Mouse (Mus musculus) embryonic facial prominence, embryonic 12.5 days (tissue): Measurements from ENCODE around the gene Zfp93. TPM values are rescaled to one million over a fixed set of nuclear protein-coding genes. Genes with fewer than 3 reads are reported as not detected.

ENCODE experiments used
- ATAC-seq: fragments of 200-750 bp; cut with Nextera tagmentation; 2 replicates; pipeline ENCODE4 v1.8.0; 2017; ENCODE audit not compliant: insufficient number of reproducible peaks, insufficient read depth, low FRiP score, low TSS enrichment
- H3K27ac ChIP-seq: fragments of 300-500 bp; sonication (generic); 2 replicates; pipeline ENCODE4 v1.5.1; 2016; ENCODE audit warnings: mild to moderate bottlenecking
- H3K27me3 ChIP-seq: fragments of 300-500 bp; sonication (generic); 2 replicates; pipeline ENCODE4 v1.6.1; 2016; ENCODE audit warnings: mild to moderate bottlenecking, moderate library complexity
- H3K36me3 ChIP-seq: fragments of 300-500 bp; sonication (generic); 2 replicates; pipeline ENCODE4 v1.6.1; 2016; ENCODE audit warnings: mild to moderate bottlenecking
- H3K4me1 ChIP-seq: fragments of 300-500 bp; sonication (generic); 2 replicates; pipeline ENCODE4 v1.6.1; 2016
- H3K4me2 ChIP-seq: fragments of 300-500 bp; sonication (generic); replicated peaks from 2 replicates; pipeline ENCODE4 v1.6.1; 2016; ENCODE audit warnings: mild to moderate bottlenecking, moderate library complexity
- H3K4me3 ChIP-seq: fragments of 300-500 bp; sonication (generic); 2 replicates; pipeline ENCODE4 v1.5.1; 2016; ENCODE audit warnings: mild to moderate bottlenecking
- H3K9ac ChIP-seq: fragments of 300-500 bp; sonication (generic); 2 replicates; pipeline ENCODE4 v1.6.1; 2016; ENCODE audit warnings: mild to moderate bottlenecking, moderate library complexity
- H3K9me3 ChIP-seq: fragments of 300-500 bp; sonication (generic); 2 replicates; pipeline ENCODE4 v1.6.1; 2016; ENCODE audit warnings: mild to moderate bottlenecking, moderate library complexity
- whole genome bisulfite sequencing: fragments of 180-500 bp; shearing (Covaris S2); methylation state at CpG from one replicate; pipeline ENCODE4 v1.1.7; 2016; 5-methylcytosine and 5-hydroxymethylcytosine counted together
- polyA plus RNA-seq: library from polyadenylated mRNA; unstranded; fragments of >200 nt; fragmentation: Nextera tagmentation; extraction: Ambion mirVana; gene quantifications from 2 replicates; pipeline ENCODE4 v1.2.1, GENCODE M21; 2016

Gene Zfp93
- polyA plus RNA-seq, 1 experiment from 2014 or later: 12.0 TPM

DNA sequence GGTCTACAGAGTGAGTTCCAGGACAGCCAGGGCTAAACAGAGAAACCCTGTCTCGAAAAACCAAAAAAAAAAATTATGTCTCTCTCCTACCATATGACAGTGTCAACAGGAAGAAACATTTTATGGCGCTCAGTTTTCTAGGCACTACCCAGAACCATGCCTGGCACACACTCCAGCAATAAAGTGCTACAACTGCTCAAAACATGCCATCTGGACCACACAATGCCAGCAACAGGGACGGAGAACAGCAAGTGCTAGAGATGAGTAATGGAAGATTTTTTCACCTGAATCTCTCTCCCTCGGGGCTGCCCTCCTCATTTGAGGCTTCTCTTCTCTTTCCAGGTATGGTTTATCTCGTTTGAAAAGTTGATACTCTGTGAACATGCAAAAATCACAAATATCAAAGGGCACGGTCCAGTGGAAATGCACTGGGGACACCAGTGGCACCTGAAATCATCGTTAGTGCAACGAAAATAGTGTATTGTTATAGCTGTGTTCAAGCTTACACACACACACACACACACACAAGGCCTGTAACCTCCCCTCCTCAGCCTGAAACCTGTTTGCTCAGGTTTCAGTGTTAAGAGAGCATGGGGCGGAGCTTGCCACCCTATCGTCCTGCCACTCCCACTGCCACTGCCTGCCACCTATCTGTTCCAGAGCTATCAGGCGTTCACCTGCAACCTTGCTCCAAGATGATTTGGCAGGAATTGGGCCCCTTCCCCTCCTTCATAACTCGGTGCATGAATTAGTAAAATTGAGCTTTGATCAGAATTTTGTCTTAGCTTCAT lies 23.0 kb downstream of the Zfp93 start:
- WGBS: 85% methylated on average over 12 of the region's 12 CpGs
- Histone ChIP-seq H3K36me3 (peaks cover 85% of the 10 kb centered on the region), H3K9me3 (no peaks in the 10 kb centered on the region)

DNA sequence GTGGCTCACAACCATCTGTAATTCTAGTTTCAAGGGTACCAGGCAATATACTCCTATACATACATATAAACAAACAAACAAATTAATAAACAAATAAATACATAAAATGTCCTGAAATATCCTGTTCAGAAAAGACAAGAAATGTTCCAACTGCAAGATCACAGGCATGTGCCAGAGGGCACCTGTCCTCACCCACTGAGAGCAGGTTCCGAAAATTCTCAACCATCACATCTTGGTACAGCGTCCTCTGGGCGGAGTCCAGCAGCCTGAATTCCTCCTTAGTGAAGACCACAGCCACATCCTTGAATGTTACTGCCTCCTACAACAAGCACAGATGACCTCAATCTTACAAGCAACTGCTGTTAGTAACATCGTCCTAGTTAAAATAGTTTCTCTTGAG lies 24.5 kb downstream of the Zfp93 start:
- no peaks in the 10 kb centered on the region for H3K9me3 ChIP-seq
- H3K4me2 ChIP-seq: no peak overlapping the region
- no peak for ATAC-seq
- 96% methylated on average over 4 of the region's 4 CpGs for WGBS
- H3K36me3 ChIP-seq: peaks cover 74% of the 10 kb centered on the region
- no peak overlapping the region for H3K4me3 ChIP-seq
- no peaks in the 10 kb centered on the region for H3K27me3 ChIP-seq
- H3K27ac ChIP-seq: no peak overlapping the region
- peaks cover 9% of the 10 kb centered on the region; the same call in 1 of the 2 replicates for H3K4me1 ChIP-seq
- H3K9ac ChIP-seq: no peak overlapping the region

More for the DNA sequence above, 23.0 kb downstream of the Zfp93 start:
- no peak overlapping the region for H3K4me3 ChIP-seq
- H3K9ac ChIP-seq: no peak overlapping the region
- H3K4me1 ChIP-seq: peaks cover 9% of the 10 kb centered on the region; the same call in 1 of the 2 replicates
- H3K27ac ChIP-seq: no peak overlapping the region
- no peak overlapping the region for H3K4me2 ChIP-seq
- ATAC-seq: no peak
- no peaks in the 10 kb centered on the region for H3K27me3 ChIP-seq

DNA sequence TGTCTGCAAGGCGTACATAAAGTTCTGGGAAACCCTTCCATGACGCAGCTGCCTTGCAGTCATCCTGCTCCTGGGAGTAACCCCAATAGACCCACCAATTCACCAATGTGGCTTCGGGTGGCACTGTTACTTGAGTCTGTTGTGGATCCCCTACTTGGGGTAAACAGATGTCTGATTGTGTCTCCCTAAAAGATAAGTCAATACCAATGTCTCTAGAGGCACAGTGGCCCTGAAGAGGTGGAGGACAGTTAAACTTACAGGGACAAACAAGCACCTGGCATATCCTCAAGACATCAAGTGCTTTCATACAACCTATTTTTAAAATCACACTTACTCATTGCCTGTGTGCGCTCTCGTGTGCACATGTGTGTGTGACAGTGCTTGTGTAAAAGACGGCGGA lies 25.2 kb downstream of the Zfp93 start:
- Histone ChIP-seq H3K4me3 (no peak overlapping the region), H3K9ac (no peak overlapping the region), H3K4me2 (no peak overlapping the region), H3K27me3 (no peaks in the 10 kb centered on the region), H3K36me3 (peaks cover 67% of the 10 kb centered on the region), H3K9me3 (no peaks in the 10 kb centered on the region), H3K27ac (no peak overlapping the region), H3K4me1 (peaks cover 9% of the 10 kb centered on the region; the same call in 1 of the 2 replicates)
- WGBS: 98% methylated on average over 7 of the region's 7 CpGs
- ATAC-seq: no peak

DNA sequence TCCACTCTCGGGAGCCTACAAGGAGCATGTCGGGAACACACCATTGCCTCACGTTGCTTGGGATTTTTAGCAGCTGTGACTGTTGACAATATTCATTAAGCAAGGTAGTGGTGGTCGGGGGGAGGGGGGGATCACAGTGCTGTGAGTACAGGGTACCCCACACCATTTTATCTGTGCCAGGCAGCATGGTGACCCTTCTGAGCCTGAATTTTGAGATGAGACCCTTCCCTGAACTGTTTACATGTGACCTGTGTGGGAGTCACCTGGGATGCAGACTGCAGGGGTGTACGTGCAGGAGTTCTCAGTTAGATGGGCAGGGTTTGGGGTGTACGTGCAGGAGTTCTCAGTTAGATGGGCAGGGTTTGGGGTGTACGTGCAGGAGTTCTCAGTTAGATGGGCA lies 26.2 kb downstream of the Zfp93 start:
- 97% methylated on average over 7 of the region's 7 CpGs for WGBS
- no peaks in the 10 kb centered on the region for H3K27me3 ChIP-seq
- H3K9me3 ChIP-seq: no peaks in the 10 kb centered on the region
- H3K27ac ChIP-seq: no peak overlapping the region
- no peak overlapping the region for H3K9ac ChIP-seq
- ATAC-seq: no peak
- no peak overlapping the region for H3K4me3 ChIP-seq
- H3K4me2 ChIP-seq: no peak overlapping the region
- H3K4me1 ChIP-seq: peaks cover 9% of the 10 kb centered on the region; the same call in 1 of the 2 replicates
- peaks cover 57% of the 10 kb centered on the region for H3K36me3 ChIP-seq

DNA sequence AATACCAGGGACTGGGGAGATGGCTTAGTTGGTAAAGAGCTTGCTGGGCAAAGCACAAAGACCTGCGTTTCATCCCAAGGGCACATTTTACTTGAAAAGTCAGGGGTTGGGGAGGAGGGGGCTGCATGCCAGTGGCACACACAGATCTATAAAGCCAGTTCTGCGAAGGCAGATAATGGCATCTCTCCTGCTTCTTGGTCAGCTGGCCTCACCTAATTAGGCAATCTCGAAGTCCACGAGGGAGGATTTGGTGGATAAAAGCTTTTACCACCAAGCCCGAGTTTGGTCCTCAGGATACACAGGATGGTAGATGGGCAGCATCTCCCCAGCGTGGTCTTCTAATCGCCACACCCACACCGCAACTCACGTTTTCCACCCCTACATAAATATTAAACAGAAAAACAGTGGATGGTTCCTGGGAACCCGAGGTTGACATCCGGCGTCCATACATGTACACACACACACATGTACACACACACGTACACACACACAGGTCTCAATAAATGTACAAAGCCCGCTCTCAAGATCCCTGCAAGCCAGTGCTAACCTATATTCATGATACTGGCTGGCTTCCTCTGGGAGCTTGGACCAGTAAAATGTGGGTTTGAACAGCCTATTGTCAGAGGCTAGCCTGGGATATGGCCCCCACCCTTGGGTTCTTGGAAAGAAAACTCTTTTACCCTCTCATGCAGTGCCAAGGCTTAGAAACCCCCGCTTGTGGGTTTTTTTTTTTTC lies 27.3 kb downstream of the Zfp93 start:
- no peak for ATAC-seq
- 92% methylated on average over 15 of the region's 15 CpGs for WGBS
- Histone ChIP-seq H3K27ac (no peak overlapping the region), H3K4me1 (peaks cover 9% of the 10 kb centered on the region; the same call in 1 of the 2 replicates), H3K9ac (no peak overlapping the region), H3K27me3 (no peaks in the 10 kb centered on the region), H3K9me3 (no peaks in the 10 kb centered on the region), H3K36me3 (peaks cover 54% of the 10 kb centered on the region), H3K4me3 (no peak overlapping the region), H3K4me2 (peak overlapping the region; percentile 84)

DNA sequence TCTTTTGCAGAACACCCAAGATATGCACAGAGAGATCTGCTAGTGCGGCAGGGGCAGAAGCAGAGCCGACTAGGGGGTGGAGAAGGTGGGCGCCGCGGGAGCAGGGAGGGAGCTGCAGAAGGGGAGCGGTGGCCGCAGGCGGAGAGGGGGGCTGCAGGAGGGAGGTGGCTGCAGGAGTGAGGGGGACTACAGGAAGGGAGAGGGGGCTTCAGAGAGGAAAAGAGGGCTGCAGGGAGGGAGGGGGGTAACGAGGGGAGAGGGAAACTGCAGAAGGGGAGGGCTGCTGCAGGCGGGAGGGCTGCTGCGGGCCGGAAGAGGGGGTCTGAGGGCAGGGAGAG lies 28.4 kb downstream of the Zfp93 start:
- Histone ChIP-seq H3K27me3 (no peaks in the 10 kb centered on the region), H3K36me3 (peaks cover 54% of the 10 kb centered on the region), H3K27ac (peak overlapping the region; percentile 97), H3K4me3 (peak overlapping the region; percentile 70), H3K9ac (peak overlapping the region; percentile 83), H3K9me3 (no peaks in the 10 kb centered on the region), H3K4me1 (peaks cover 9% of the 10 kb centered on the region; the same call in 1 of the 2 replicates), H3K4me2 (peak overlapping the region; percentile 84)
- under 1% methylated on average over 12 of the region's 12 CpGs for WGBS
- ATAC-seq: peak; percentile 42

DNA sequence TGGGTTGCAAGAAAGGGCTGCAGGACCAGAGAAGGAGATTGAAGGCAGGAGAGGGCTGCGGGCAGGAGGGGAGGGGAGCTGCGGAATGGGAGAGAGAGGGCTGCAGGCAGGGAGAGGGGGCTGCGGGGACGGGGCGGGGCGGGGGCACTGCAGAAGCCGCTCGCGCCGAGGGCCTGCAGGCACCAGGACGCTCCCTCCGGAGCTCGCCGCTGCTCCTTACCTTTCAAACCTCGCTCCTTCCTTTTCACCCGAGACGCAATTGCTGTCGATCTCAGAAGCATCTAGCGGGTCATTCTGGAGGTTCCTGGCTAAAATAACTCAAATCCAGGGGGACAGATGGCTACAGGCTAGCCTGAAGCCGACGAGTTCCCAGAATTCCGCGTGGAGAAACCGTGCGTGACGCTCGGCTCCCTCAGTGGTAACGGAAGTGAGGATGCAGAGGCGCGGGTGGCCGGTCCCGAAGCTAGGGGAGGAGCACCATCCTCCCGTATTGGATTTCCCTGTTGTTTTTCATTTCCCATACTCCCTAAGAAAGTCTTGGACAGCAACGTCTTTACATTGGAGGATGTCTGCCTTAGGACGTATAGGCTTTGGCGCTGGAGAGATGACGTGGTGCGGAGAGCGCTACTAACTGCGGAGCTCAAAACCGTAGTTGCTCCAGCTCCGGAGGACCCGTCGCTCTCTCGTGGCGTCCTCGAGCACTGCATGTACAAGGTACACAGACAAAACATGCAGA lies 28.9 kb downstream of the Zfp93 start:
- Histone ChIP-seq H3K4me3 (peak overlapping the region; percentile 70), H3K27me3 (no peaks in the 10 kb centered on the region), H3K9me3 (no peaks in the 10 kb centered on the region), H3K4me2 (peak overlapping the region; percentile 84), H3K9ac (peak overlapping the region; percentile 83), H3K36me3 (peaks cover 52% of the 10 kb centered on the region), H3K4me1 (peaks cover 9% of the 10 kb centered on the region; the same call in 1 of the 2 replicates), H3K27ac (peak overlapping the region; percentile 97)
- WGBS: under 1% methylated on average over 40 of the region's 47 CpGs
- ATAC-seq: peak; percentile 85

DNA sequence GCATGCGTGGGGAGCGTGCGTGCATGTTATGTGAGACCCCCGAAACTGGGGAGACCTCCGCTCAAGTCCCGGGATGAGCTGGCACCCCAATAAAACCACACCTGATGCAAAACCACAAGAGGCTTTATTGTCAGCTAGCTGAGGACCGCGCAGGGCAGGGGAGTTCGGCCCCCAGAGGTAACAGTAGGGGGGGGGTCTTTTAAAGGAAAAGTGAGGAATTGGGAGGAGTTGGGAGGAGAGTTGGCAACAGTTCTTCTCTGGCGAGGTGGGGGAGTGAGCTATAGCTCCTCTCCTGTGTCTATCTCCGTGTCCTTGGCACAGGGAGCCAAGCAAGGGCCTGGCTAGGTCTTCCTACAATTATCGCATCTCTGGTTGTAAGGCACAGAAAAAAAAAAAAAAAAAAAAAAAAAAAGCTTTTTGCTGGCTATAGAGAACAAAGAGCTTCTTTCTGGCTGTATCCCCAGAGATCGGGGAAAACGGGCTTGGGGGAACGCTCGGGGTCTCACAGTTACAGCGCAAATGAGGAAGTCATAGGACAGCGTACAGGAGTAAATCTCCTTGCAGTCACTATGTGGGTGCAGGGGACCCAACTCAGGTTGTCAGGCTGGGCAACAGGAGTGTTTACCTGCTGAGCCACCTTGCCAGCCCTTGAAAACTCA lies 29.7 kb downstream of the Zfp93 start:
- H3K4me1 ChIP-seq: peaks cover 9% of the 10 kb centered on the region; the same call in 1 of the 2 replicates
- H3K27ac ChIP-seq: peak overlapping the region; percentile 97
- peaks cover 44% of the 10 kb centered on the region for H3K36me3 ChIP-seq
- peak overlapping the region; percentile 83 for H3K9ac ChIP-seq
- H3K4me2 ChIP-seq: peak overlapping the region; percentile 84
- ATAC-seq: peak; percentile 16
- H3K27me3 ChIP-seq: no peaks in the 10 kb centered on the region
- peak overlapping the region; percentile 70 for H3K4me3 ChIP-seq
- no peaks in the 10 kb centered on the region for H3K9me3 ChIP-seq
- WGBS: under 1% methylated on average over 18 of the region's 18 CpGs

DNA sequence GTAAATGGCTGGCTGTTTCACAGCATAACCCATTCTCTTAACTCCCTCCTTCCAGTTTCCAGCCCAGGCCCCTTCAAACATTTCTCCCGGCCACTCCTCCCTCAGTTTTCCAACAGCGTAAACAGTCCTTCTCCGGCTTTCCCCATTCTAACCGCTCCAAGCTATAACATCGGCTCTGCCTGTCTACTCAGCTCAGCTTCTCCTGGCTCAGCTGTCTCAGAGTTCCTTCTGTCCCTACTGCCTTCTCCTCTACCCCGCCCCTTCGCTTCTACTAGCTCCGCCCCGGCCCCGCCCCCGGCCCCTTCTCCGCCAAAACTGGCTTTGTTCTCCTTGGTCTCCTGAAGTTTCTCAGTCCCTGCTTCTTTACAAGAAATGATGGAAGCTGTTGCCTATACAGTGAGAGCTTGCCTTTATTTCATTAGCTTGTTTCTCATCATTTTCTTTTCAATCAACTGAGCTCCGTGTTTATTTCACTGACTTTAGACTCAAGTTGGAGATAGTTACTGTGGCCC lies 30.6 kb downstream of the Zfp93 start, which contains the start of gene Zfp61:
Zfp61 (minus strand) TSS at position 462 of the 512 bp plus-strand sequence.
- ATAC-seq: peak; percentile 70; the same call in 1 of the 2 replicates
- Histone ChIP-seq H3K27ac (peak within 1 kb of the TSS; percentile 97), H3K4me2 (peak within 1 kb of the TSS; percentile 84), H3K4me3 (peak within 1 kb of the TSS; percentile 70), H3K27me3 (no peaks in the 10 kb centered on the region), H3K9me3 (no peaks in the 10 kb centered on the region), H3K4me1 (peaks cover 9% of the 10 kb centered on the region; the same call in 1 of the 2 replicates), H3K9ac (peak within 1 kb of the TSS; percentile 51; the same call in 1 of the 2 replicates), H3K36me3 (peaks cover 37% of the 10 kb centered on the region)
- 4% methylated on average over 13 of the region's 13 CpGs for WGBS

DNA sequence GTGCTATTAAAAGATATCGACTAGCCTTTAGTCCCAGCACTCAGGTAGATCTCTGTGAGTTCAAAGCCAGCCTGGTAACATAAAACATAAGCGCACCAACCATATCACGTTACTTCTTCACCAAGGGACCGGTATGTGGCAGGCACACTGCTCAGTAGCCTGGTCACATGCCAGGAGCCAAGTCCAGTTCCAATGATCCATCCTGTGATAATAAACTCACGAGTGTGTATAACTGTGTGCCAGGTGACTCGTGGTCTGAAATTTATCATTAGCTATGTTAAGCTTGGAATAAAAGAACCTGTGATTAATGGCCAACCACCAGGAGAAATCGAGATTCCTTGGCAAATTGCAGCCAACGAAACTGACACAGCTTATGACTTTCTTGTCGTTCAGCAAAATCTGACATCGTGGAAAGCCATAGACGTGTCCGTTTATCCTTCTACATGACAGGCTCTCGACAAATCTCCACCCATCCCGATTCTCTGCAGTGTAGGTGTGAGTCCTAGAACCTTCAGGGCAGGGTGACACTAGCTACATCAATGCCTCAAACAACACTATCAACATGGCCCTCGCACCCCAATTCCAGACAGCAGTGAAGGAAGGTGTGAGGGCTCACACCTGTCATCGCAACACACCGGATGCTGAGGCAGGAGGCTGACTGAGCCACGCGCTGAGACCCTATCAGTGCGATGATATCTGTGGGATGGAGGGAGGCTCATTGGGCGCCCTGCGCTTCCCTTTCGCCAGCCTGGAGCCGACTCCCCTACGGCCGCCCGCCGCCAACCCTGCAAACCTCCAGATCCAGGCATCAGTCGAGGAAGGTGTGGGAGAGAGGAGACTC lies 45.7 kb downstream of the Zfp93 start:
- ATAC-seq: no peak
- peak overlapping the region; percentile 73 for H3K9ac ChIP-seq
- peak overlapping the region; percentile 71 for H3K4me2 ChIP-seq
- H3K27me3 ChIP-seq: no peaks in the 10 kb centered on the region
- H3K9me3 ChIP-seq: no peaks in the 10 kb centered on the region
- 29% methylated on average over 29 of the region's 29 CpGs for WGBS
- H3K36me3 ChIP-seq: peaks cover 16% of the 10 kb centered on the region
- peak overlapping the region; percentile 77 for H3K27ac ChIP-seq
- peaks cover 4% of the 10 kb centered on the region; the same call in 1 of the 2 replicates for H3K4me1 ChIP-seq
- H3K4me3 ChIP-seq: peak overlapping the region; percentile 61
